Mouse (Mus musculus): ENCODE measurements around the gene Snai1.

The Snai1 gene

GRCm38 (mm10) chr2:167519606-167520252, 18.3 kb upstream of the Snai1 start:
- no peak for DNase-seq

- DNase-seq: no peak
These were observed 9.7 kb upstream of the Snai1 start for GRCm38 (mm10) chr2:167528278-167528677.

GRCm38 (mm10) chr2:167529935-167530513, 8.0 kb upstream of the Snai1 start:
- no peak for DNase-seq

GRCm38 (mm10) chr2:167530536-167530935, 7.5 kb upstream of the Snai1 start:
- DNase-seq: no peak

GRCm38 (mm10) chr2:167532131-167532530, 5.9 kb upstream of the Snai1 start:
- DNase-seq: no peak

GRCm38 (mm10) chr2:167533880-167534279, 4.1 kb upstream of the Snai1 start:
- DNase-seq: no peak

GRCm38 (mm10) chr2:167536320-167536945, 1.6 kb upstream of the Snai1 start:
- no peak for DNase-seq

- no peak for DNase-seq
These were observed 794 bp downstream of the Snai1 start for GRCm38 (mm10) chr2:167538671-167539306.

- DNase-seq: no peak
These were observed 1.8 kb downstream of the Snai1 start for GRCm38 (mm10) chr2:167539536-167540476.

GRCm38 (mm10) chr2:167540477-167541110, 2.6 kb downstream of the Snai1 start:
- DNase-seq: no peak

GRCm38 (mm10) chr2:167541324-167541723, 3.3 kb downstream of the Snai1 start:
- DNase-seq: no peak

- DNase-seq: no peak
These were observed 3.8 kb downstream of the Snai1 start for GRCm38 (mm10) chr2:167541761-167542160.

- DNase-seq: no peak
These were observed 4.4 kb downstream of the Snai1 start for GRCm38 (mm10) chr2:167542361-167542760.

- no peak for DNase-seq
These were observed 5.4 kb downstream of the Snai1 start for GRCm38 (mm10) chr2:167543121-167544003.

GRCm38 (mm10) chr2:167544004-167544356, 6.0 kb downstream of the Snai1 start:
- DNase-seq: no peak

- DNase-seq: no peak
These were observed 6.5 kb downstream of the Snai1 start for GRCm38 (mm10) chr2:167544456-167544855.

GRCm38 (mm10) chr2:167546447-167547195, 8.6 kb downstream of the Snai1 start:
- no peak for DNase-seq

GRCm38 (mm10) chr2:167547444-167547843, 9.4 kb downstream of the Snai1 start:
- no peak for DNase-seq

- DNase-seq: no peak
These were observed 11.0 kb downstream of the Snai1 start for GRCm38 (mm10) chr2:167548961-167549360.

- no peak for DNase-seq
These were observed 12.4 kb downstream of the Snai1 start for GRCm38 (mm10) chr2:167550341-167550854.

Measured in cerebellum, adult 8-10 months (tissue).